Mouse (Mus musculus) myocyte (in vitro differentiated cells): ENCODE measurements at regions not wholly inside any gene's neighbourhood (a gene's known extent, or its start where the extent isn't known, plus 50 kb on each side); places are given as distances from the start of the nearest gene placed in this dataset.

Experiments used
- H3K27me3 ChIP-seq: one replicate; pipeline ENCODE4 v1.6.1; 2011; ENCODE audit not compliant: control insufficient read depth, insufficient read depth, insufficient read length
- H3K36me3 ChIP-seq: one replicate; pipeline ENCODE4 v1.6.1; 2011; ENCODE audit not compliant: control insufficient read depth, insufficient read depth
- H3K4me2 ChIP-seq: one replicate; pipeline ENCODE4 v1.6.1; 2011; ENCODE audit warnings: low read depth, control low read depth
- H3K4me3 ChIP-seq: one replicate; pipeline ENCODE4 v1.5.1; 2011; ENCODE audit warnings: mild to moderate bottlenecking, control low read depth, moderate library complexity
- H3K79me2 ChIP-seq: one replicate; pipeline ENCODE4 v1.6.1; 2011; ENCODE audit not compliant: control insufficient read depth, insufficient read depth
- H3ac ChIP-seq: one replicate; pipeline ENCODE4 v1.6.1; 2011; ENCODE audit not compliant: control insufficient read depth, insufficient read length
- CEBPB ChIP-seq: IDR thresholded peaks from 2 replicates; pipeline ENCODE4 v1.6.1; 2011; ENCODE audit warnings: mild to moderate bottlenecking, moderate library complexity; ENCODE audit not compliant: poor library complexity, insufficient read depth, severe bottlenecking
- E2F4 ChIP-seq: IDR thresholded peaks from one replicate; pipeline ENCODE4 v1.6.1; 2011; ENCODE audit warnings: mild to moderate bottlenecking, control low read depth, moderate library complexity; ENCODE audit not compliant: insufficient read depth
- MAX ChIP-seq: IDR thresholded peaks from one replicate; pipeline ENCODE4 v1.6.1; 2011; ENCODE audit warnings: low read depth, mild to moderate bottlenecking, control low read depth
- MYOD1 ChIP-seq, 3 experiments: IDR thresholded peaks; one replicate each; pipeline ENCODE4 v1.6.1; 2011; ENCODE audit warnings: control low read depth in 2 of 3, low read depth in 2 of 3, mild to moderate bottlenecking in 2 of 3, moderate library complexity in 1 of 3; ENCODE audit not compliant: insufficient read length in 2 of 3, control insufficient read depth in 1 of 3
- MYOG ChIP-seq, 3 experiments: IDR thresholded peaks; one replicate each; pipeline ENCODE4 v1.6.1; 2011; ENCODE audit warnings: control low read depth in 2 of 3, low read depth in 2 of 3, mild to moderate bottlenecking in 2 of 3; ENCODE audit not compliant: insufficient read length in 2 of 3, control insufficient read depth in 1 of 3, insufficient read depth in 1 of 3
- POLR2A ChIP-seq: IDR thresholded peaks from one replicate; pipeline ENCODE4 v1.6.1; 2011; ENCODE audit warnings: low read depth, mild to moderate bottlenecking, control low read depth, moderate library complexity; ENCODE audit not compliant: insufficient read length
- POLR2AphosphoS2 ChIP-seq: IDR thresholded peaks from one replicate; pipeline ENCODE4 v1.6.1; 2011; ENCODE audit warnings: low read depth, control low read depth; ENCODE audit not compliant: insufficient read length
- REST ChIP-seq: IDR thresholded peaks from one replicate; pipeline ENCODE4 v1.6.1; 2011; ENCODE audit warnings: mild to moderate bottlenecking, control low read depth, moderate library complexity; ENCODE audit not compliant: insufficient read depth, insufficient read length
- SRF ChIP-seq: IDR thresholded peaks from one replicate; pipeline ENCODE4 v1.6.1; 2011; ENCODE audit warnings: low read depth; ENCODE audit not compliant: control insufficient read depth, insufficient read length
- TCF12 ChIP-seq: IDR thresholded peaks from one replicate; pipeline ENCODE4 v1.6.1; 2011; ENCODE audit warnings: mild to moderate bottlenecking, control low read depth; ENCODE audit not compliant: poor library complexity, insufficient read depth, severe bottlenecking
- TCF3 ChIP-seq: IDR thresholded peaks from one replicate; pipeline ENCODE4 v1.6.1; 2011; ENCODE audit warnings: low read depth, control low read depth; ENCODE audit not compliant: insufficient read length
- USF1 ChIP-seq: IDR thresholded peaks from one replicate; pipeline ENCODE4 v1.6.1; 2011; ENCODE audit warnings: low read depth, mild to moderate bottlenecking, control low read depth, moderate library complexity

DNA sequence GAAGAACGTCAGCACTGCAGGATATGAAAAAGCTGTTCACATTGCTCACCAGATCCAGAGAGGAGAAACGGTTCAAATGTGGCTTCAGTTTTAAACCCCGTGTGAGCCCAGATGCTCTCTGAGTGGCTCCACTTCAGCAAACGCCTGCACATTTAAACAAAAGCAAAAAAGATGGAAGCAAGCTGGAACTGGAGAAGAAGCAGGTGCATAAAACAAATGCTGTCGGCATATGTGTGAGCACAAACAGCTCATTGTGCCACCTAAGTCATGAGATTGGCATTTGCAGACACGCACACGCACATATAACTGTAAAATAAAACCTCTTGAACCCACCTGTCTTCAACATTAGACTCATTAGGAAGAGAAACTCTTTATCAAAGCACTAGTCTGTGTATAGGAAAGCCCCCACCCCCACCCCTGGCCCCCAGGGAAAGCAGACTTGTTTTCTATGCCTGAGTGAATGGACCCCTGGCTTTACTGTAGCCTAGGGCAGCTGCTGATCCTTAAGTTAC is 191.1 kb upstream of the Spaca1 start:
- Histone ChIP-seq H3K79me2 (no peaks in the 10 kb centered on the region), H3K4me2 (peak overlapping the region; percentile 49)
- TF ChIP-seq TCF12 (peak; percentile 64), SRF (no peak), MAX (no peak), USF1 (no peak), E2F4 (no peak), MYOD1 (IDR thresholded peaks at IDR 0.05; ENCODE audit: control insufficient read depth in 1 of 3, insufficient read length in 2 of 3, low read depth in 2 of 3) (peak in 2 of 3 experiments; percentile 78 to 85), MYOG (IDR thresholded peaks at IDR 0.05; ENCODE audit: control insufficient read depth in 1 of 3, insufficient read depth in 1 of 3, insufficient read length in 2 of 3, low read depth in 2 of 3) (peak in 1 of 3 experiments; percentile 72), TCF3 (peak; percentile 50)

DNA sequence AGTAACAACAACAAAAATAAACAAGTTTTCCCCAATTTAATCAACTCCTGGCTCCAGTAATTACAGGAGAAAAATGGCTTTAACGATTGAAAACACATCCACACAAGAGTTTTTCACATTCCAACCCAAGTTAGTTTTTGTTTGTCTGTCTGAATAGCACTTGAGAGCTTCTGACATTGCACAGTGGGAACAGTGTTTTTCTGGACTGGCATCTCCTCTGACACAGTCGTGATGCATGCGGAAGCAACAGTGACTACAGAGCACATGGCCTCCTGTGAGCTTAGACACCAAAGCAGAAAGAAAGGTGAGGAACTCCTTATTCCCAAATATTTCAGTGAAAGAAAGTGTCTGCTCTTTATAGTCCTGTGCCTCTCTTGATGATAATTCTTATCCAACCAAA is 191.7 kb upstream of the Spaca1 start:
- H3ac ChIP-seq, result no peak overlapping the region
- no peak overlapping the region for H3K4me2 ChIP-seq
- no peaks in the 10 kb centered on the region for H3K36me3 ChIP-seq
- TF ChIP-seq TCF3 (no peak), CEBPB (no peak), POLR2A (no peak), MAX (no peak), MYOD1 (IDR thresholded peaks at IDR 0.05; ENCODE audit: control insufficient read depth in 1 of 3, insufficient read length in 2 of 3, low read depth in 2 of 3) (no peak)
- no peaks in the 10 kb centered on the region for H3K79me2 ChIP-seq
- no peak overlapping the region for H3K4me3 ChIP-seq
- H3K27me3 ChIP-seq, result no peaks in the 10 kb centered on the region

More for the DNA sequence above, 191.1 kb upstream of the Spaca1 start:
- no peak overlapping the region for H3ac ChIP-seq
- H3K4me3 ChIP-seq, result no peak overlapping the region
- H3K36me3 ChIP-seq, result no peaks in the 10 kb centered on the region
- no peaks in the 10 kb centered on the region for H3K27me3 ChIP-seq

- Histone ChIP-seq H3K4me2 (no peak overlapping the region), H3K4me3 (no peak overlapping the region), H3K36me3 (no peaks in the 10 kb centered on the region), H3K79me2 (no peaks in the 10 kb centered on the region), H3K27me3 (no peaks in the 10 kb centered on the region), H3ac (no peak overlapping the region)
- TF ChIP-seq USF1, result no peak
- TF ChIP-seq MYOD1 (IDR thresholded peaks at IDR 0.05; ENCODE audit: control insufficient read depth in 1 of 3, insufficient read length in 2 of 3, low read depth in 2 of 3), result no peak
- no peak for TF ChIP-seq CEBPB
- TF ChIP-seq TCF12, result no peak
- TF ChIP-seq MAX, result no peak
- TF ChIP-seq POLR2AphosphoS2, result no peak
- TF ChIP-seq SRF, result no peak
Measured at GRCm38 (mm10) chr4:34259444-34259843, 209.5 kb upstream of the Spaca1 start.

DNA sequence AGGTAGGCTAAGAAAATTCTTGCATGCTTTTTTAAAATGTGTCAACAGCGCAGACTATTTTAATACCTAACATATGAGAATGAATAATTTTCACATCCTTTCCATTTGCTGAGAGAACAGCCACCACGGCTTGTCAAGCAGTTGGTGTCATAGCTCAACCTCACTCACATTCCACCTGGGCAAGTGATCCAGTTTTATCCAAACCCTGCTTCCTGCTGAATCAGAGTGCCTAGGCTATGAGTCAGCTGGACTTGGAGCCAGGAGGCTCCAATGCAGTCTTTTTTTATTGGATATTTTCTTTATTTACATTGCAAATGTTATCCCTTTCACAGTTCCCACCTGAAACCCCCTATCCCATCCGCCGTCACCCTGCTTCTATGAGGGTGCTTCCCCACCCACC is 210.5 kb upstream of the Spaca1 start:
- peak in 2 of 3 experiments; percentile 33 to 63 for TF ChIP-seq MYOD1 (IDR thresholded peaks at IDR 0.05; ENCODE audit: control insufficient read depth in 1 of 3, insufficient read length in 2 of 3, low read depth in 2 of 3)
- TF ChIP-seq MAX, result no peak
- H3K4me3 ChIP-seq, result no peak overlapping the region

DNA sequence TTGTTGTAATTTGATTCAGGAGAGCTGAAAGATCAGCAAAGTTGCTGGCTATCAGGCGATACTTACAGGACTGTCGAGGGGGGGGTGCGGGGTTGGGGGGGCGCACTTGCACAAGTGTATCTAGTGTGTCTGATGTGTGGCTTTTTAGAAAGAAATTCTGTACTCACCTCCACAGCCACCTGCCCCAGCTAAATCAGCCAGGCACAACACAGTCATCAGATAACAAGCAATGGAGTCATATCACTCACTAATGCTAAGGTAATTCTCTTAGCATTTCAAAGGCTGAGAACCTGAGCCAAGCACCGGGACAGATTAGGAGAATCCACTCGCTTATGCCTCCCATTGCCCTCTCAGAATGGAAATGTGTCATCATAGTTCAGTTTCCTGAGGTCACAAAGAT is 211.8 kb upstream of the Spaca1 start:
- Histone ChIP-seq H3K27me3 (no peaks in the 10 kb centered on the region), H3K4me2 (no peak overlapping the region), H3K36me3 (no peaks in the 10 kb centered on the region), H3ac (no peak overlapping the region), H3K79me2 (no peaks in the 10 kb centered on the region), H3K4me3 (no peak overlapping the region)
- no peak for TF ChIP-seq POLR2AphosphoS2
- no peak for TF ChIP-seq MYOG (IDR thresholded peaks at IDR 0.05; ENCODE audit: control insufficient read depth in 1 of 3, insufficient read depth in 1 of 3, insufficient read length in 2 of 3, low read depth in 2 of 3)
- no peak for TF ChIP-seq REST
- no peak for TF ChIP-seq SRF
- TF ChIP-seq TCF12, result no peak
- no peak for TF ChIP-seq USF1
- no peak for TF ChIP-seq MAX
- no peak for TF ChIP-seq TCF3
- no peak for TF ChIP-seq MYOD1 (IDR thresholded peaks at IDR 0.05; ENCODE audit: control insufficient read depth in 1 of 3, insufficient read length in 2 of 3, low read depth in 2 of 3)
- no peak for TF ChIP-seq E2F4
- no peak for TF ChIP-seq CEBPB
- TF ChIP-seq POLR2A, result no peak

More for the DNA sequence above, 210.5 kb upstream of the Spaca1 start:
- H3K27me3 ChIP-seq, result no peaks in the 10 kb centered on the region
- H3K4me2 ChIP-seq, result no peak overlapping the region
- H3ac ChIP-seq, result no peak overlapping the region
- H3K36me3 ChIP-seq, result no peaks in the 10 kb centered on the region
- no peaks in the 10 kb centered on the region for H3K79me2 ChIP-seq

- H3K79me2 ChIP-seq, result no peaks in the 10 kb centered on the region
- no peaks in the 10 kb centered on the region for H3K36me3 ChIP-seq
- H3ac ChIP-seq, result no peak overlapping the region
- H3K4me2 ChIP-seq, result no peak overlapping the region
- H3K4me3 ChIP-seq, result no peak overlapping the region
- no peaks in the 10 kb centered on the region for H3K27me3 ChIP-seq
- TF ChIP-seq REST (no peak), MYOD1 (IDR thresholded peaks at IDR 0.05; ENCODE audit: control insufficient read depth in 1 of 3, insufficient read length in 2 of 3, low read depth in 2 of 3) (no peak), TCF12 (no peak), MYOG (IDR thresholded peaks at IDR 0.05; ENCODE audit: control insufficient read depth in 1 of 3, insufficient read depth in 1 of 3, insufficient read length in 2 of 3, low read depth in 2 of 3) (no peak)
Measured at GRCm38 (mm10) chr4:34264431-34264830, 214.4 kb upstream of the Spaca1 start.
